Mouse (Mus musculus) cerebellum, adult 11 months (tissue): ENCODE measurements around the gene C1qtnf12.

Experiments used
- DNase-seq: peaks from one replicate; pipeline ENCODE4 v3.0.0; 2022

The C1qtnf12 gene

DNA sequence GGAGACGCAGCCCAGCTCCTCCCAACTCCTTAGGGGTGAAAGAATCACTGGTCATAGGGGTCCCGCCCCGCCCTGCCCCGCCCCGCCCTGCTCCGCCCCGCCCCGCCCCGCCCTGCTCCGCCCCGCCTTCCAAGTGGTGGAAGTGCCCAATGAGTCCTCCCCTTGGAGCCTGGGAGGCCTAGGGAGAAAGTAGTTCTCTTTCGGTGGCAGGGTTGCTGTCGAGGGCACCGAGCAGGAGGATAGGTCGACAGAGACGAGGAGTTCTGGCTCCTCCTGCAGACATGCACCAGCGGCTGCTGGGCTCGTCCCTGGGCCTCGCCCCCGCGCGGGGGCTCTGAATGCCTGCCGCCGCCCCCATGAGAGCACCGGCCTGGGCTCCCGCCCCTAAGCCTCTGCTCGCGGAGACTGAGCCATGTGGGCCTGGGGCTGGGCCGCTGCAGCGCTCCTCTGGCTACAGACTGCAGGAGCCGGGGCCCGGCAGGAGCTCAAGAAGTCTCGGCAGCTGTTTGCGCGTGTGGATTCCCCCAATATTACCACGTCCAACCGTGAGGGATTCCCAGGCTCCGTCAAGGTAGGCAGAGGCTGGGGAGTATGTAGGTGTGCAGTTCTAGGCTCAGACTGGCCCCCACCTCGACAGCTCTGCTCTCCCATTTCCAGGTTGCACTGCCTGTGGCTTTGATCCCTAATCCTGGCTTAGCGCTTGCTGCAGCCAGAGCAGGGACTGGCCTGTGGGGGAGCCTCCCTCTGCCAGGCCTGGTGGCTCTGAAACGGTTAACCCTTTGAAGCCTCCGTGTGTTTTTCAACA is at the start of gene C1qtnf12:
C1qtnf12 (plus strand) TSS at position 152 of the 805 bp plus-strand sequence.
- DNase-seq = no peak

DNA sequence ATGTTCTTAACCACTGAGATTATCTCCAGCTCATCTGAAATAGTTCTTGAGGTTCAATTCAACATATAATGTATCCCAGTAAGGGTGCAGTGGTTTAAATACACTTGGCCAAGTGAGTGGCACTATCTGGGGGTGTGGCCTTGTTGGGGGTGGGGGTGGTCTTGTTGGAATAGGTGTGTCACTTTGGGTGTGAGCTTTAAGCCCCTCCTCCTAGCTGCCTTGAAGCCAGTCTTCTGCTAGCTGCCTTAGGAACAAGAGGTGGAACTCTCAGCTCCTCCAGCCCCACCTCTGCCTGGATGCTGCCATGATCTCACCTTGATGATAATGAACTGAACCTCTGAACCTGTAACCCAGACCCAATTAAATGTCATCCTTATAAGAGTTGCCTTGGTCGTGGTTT is 30.1 kb upstream of the C1qtnf12 start:
- DNase-seq = no peak

DNA sequence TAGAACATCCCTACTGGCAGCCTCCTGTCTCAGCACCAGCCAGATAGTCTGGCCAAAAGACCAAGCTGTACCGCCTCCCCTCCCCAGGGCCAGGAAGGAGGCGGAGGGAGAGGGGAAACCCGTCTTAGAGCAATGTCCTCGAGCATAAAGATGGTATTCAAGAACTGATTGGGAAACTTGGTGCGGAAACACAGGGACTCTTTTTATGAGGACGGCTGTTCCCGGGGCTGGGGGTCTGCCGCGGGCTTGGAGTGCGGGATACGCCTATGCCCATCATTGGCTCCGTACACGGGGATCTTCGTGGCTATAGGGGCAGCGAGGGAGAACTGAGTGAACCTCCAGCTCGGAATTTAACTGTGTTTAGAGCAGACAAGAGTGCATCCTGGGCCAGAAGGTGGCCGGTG is 19.1 kb upstream of the C1qtnf12 start:
- DNase-seq = no peak

DNA sequence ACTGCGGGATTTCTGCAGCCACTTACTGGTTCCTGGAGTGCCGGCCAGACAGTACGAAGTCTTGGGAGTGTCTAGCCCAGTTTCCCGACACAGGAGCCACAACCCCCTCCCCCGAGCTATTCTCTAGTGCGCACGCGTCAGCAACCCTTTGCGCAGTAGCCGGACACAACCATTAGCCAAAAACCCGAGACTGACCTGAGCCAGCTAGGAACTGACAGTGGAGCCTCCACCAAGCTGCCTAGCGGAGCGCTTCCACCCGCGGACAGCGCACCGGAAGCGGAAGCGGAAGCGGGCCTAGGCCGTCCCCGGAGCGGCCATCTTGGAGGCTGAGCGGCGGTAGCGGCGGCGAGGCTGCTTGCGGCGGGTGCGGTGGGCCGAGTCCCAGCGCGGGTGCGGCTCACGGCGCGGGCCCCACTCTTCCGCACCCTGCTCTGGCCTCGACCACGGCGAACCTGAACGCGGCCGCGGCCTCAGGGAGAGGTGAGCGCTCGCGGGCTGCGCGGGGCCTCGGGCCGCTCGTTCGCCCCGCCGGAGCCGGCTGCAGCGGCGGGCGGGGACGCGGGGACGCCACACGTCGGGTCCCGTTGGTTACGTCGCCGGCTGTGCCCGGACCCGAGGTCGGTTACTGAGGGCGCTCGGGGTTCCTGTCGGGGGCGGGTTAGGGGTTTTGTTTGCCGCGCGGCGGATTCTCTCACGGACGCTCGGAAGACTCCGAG is 18.4 kb upstream of the C1qtnf12 start, which contains the start of gene Ube2j2:
Ube2j2 (plus strand) TSS at position 298 of the 716 bp plus-strand sequence.
- peak; percentile 97 for DNase-seq

DNA sequence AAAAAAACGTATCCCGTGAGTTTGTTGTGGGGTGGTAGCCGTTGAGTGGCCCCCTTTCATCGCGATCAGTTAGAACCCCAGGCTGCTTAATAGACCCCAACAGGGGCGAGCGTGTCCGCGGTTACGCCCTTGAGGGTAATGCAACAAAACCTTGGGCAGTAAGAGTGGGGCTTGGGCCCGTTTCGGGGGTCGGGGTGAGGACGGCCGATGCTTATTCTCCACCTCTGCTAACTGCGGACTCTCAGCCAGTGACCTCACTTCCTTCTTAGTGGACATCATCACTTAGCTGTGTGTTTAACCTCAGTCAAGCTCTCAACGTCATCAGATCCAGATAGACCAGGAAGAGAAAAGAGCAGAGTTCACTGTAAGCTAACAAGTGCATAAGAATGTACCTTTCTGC is 17.8 kb upstream of the C1qtnf12 start:
- no peak for DNase-seq

DNA sequence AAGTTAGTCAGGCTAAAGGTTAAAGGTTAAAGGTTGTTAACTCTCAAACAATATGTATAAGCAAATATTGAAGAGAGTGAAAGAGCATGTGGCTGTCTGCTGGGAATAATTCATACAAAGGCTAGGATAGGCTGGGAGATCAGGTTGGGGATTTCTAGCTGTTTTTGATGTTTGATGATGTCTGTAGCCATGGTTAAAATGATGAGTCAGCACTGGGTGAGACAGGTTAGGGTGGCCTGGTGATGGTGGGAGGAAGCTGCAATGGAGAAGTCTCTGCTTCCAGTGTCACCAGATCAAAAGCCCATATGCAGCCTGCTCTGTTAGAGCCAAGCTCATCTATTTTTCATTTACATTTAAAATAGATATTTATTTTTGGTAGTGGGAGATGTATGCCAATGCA is 15.0 kb upstream of the C1qtnf12 start:
- no peak for DNase-seq

DNA sequence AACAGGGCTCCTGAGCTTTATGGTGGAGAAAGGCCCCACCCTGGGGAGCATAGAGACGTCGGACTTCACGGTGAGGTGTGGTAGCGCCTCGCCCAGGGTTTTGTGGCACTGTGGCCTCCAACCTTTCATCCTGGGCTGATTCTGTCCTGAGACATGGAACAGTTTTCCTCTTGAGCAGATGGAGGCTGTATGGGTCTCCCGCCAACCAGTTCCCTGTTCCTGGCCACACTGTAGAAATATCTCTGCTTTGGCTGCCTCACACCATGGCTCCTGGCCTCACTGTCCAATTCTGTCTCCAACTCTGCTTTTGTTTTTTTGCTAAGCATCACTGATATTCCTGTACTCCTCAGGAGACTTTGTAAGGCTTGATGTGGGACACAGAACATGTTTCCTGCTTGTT is 6.6 kb upstream of the C1qtnf12 start:
- no peak for DNase-seq

DNA sequence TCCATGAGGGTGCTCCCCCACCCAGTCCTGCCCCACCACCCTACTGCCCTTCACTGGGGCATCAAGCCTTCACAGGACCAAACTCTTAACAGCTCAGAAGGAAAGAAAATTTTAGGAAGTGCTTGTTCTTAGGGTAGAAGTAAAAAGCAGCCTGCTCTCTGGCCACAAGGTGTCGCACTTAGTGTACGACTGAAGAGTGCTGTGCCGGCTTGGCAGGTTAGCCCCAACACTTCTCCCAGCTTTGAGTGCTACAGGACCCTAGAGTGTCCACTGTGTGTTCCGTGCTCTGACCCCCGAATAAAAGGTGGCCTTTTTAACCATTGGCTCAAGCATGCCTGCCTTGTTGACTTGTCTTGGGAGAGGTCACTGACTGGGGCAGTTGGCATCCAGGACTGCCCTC is 2.8 kb upstream of the C1qtnf12 start:
- peak; percentile 58 for DNase-seq

DNA sequence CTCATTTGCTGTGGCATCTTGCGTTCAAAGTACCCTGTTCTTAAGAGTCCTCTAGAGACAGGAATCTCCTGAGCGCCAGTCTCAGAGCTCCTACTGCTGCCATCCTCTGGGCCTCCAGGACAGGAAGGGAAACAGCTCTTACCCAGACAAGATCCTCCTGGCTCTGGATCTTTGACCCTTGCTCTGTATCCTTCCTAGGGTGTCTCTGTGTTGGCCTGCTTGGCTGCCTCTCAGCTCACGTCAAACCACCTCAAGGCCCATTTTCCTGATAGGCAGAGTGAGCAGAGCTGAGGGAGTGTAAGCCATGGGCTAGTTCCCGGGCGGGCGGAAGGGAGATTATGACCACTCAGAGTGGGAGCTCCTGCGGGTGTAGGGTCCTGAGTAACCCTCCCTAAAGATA is 988 bp downstream of the C1qtnf12 start:
- DNase-seq = no peak

DNA sequence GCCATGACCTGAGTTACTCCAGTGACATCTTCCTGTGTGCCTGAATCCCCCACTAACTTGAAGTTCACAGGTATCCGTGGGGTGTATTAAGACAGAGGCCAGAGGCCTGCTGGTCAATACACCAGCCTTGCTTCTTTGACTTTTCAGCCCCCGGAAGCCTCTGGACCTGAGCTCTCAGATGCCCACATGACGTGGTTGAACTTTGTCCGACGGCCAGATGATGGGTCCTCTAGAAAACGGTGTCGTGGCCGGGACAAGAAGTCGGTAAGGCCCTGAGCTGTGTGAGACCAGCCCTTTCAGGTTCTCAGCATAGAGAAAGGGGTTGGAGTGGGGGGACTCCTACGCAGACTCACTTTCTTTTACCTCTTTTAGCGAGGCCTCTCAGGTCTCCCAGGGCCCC is 2.3 kb downstream of the C1qtnf12 start:
- no peak for DNase-seq

DNA sequence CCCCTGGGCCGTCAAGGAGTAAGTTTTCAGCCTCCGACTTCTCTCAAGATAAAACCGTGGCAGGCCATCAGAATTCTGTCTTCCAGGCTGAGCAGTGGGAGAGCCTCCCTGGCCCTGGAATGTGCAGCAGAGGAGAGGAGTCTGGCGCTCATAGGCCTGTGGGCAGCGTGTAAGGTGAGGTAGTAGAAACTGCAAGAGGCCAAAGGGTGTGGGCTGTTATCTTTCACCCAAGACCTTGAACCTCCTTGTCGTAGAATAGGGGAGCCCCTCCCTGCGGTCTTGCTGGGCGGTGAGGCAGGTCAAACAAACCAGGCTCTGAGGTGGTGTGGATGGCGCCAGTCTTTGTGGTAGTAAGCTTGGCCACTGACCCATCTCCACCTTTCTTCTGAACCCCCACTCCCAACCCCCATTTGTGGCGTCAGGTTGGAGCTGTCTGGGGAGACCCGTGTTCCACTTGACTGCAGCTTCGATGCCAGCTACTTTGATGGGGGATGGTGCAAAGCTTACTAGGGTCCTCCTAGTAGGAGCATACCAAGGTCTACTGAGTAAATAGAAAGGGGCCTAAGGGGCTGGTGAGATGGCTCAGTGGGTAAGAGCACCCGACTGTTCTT is 7.0 kb downstream of the C1qtnf12 start:
- no peak for DNase-seq

DNA sequence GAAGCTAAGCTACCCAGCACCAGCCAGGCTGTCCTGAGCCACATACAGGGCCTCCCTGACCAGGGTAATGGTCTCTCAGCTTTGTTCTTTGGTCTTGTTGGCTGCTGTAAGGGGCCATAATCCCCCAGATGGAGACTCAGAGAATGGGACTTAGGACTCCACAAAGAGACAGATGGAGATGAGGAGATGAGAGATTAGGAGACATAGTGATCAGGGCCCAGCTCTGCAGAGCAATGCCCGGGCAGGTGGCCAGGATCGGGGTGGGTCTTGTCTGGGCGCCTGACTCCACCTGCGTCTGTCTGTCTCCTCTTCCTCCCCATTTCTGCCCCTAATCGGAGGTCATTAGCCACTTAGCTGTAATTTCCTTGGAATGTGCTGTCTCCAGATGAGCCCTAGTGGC is 8.2 kb downstream of the C1qtnf12 start:
- DNase-seq = no peak

DNA sequence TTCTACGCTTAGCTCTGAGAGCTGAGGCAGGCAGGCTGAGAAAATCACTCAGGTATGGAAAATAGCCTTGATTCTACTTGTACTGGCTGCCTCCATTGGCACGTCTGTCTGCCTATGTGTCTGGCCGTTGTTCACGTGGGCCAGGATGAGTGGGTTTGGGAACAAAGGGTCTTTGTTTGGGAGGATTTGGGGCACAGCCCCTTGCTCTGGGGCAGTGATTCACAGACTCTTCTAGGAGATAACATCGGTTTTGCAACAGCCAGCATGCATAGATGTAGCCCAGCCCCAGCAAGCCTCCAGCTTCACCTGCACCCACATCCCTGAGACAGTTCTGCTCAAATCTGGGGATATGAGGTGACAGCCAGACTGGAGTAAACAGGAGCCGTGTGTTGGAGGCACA is 10.5 kb downstream of the C1qtnf12 start:
- DNase-seq = no peak

DNA sequence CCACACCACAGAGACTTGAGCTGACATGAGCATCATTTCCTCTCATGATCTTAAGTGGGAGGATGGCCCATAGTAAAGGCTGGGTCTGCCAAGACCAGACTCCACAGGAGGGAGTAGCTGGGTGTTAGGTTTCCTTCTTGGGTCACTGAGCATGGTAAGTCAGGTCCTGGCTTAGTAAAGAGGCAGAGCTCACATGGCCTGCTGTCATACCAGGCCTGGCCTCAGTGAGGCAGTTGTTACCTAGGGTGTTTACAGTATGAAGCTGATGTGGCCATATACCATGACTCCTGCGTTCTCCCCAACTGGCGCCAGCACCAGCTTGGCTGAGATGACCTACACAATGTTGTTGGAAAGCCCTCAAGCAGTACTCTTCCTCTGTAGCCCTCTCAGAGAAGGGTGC is 11.1 kb downstream of the C1qtnf12 start:
- DNase-seq = no peak

DNA sequence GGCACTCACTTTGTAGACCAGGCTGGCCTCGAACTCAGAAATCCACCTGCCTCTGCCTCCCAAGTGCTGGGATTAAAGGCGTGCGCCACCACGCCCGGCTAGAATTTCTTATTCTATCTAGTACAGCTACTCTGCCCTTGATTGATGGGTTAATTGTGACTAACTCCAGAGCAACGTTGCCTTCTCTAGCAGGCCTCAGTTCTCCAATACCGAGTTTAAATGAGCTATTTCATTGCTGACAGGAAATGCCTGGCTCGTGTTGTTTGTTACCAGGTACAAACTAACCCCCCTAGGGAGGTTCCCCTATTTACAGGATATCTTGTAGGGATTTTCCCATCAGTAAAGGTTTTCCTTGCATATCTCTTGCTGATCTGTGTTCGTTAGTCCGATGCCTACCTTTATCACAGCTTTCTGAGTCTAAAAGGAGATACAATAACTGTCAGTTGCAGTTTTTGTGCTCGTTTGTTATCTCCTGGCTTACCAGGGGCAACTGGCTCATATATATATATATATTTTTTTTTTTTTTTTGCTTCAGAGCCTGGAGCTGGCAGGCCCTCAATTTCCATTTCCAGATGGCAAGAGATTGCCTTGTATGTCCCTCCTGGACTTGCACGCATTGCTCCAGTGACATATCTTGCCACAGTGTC is 19.4 kb downstream of the C1qtnf12 start:
- DNase-seq = no peak

DNA sequence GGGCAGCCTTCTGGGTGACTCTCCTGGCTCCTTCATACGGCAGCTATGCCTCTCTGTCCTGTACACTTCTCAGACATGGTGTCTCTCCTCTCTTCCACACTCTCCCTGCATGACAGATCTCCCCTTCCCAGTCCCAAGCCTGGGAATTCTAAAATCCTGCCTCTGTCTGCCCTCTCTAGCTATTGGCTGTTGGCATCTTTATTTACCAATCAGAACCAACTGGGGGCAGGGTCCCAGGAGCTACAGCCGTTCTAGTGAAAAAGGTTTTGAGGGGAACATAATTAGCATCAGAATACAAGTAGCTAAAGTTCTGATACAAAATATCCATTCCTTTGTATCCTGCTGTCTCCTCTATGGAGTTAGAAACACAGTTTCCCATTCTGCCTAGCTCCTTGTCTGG is 21.7 kb downstream of the C1qtnf12 start:
- DNase-seq = no peak

DNA sequence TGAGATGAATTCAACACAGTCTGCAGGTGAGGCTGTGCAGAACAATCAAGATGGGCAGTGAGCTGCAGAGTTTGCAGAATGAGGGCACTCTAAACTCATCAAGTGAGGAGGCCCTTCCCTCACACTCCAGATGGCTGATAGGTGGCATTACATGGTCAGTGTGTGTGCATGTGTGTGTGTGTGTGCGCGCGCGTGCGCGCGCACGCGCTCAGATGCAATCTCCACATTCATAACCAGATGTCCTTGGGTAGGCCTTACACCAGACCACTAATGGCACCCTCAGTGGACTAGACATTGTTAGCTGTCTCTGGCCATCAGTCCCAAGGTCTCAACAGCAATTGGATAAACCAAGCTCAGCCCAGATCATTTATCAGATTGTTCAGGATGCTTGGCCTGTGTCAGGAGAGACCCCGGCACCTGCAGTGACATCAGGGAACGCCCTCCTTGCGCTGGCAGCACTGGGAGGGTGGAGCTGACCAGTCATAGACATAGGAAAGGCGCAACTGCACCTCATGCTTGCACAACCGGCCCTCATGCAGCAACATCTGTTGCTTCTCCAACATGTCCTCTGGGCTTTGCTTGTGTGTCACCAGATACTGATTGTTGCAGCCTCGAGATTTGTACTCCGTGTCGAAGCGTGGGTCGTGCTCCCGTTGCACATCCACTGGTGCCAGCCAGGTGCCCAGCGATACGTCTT is 29.2 kb downstream of the C1qtnf12 start:
- DNase-seq = peak; percentile 61

DNA sequence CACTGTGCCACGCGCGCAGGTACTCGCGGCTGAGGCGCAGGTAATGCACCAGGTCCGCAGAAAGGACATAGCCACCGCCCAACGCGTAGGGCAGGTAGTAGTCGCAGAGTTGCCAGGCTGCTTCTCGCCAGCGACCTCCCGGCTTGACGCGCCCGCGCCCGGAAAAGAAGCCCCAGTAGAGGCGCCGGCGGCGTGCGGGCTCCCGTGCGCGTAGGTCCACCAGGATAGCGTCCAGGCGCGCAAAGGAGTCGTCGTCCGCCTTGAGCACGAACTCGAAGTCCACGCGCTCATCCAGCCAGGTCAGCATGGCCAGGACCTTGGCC is 29.8 kb downstream of the C1qtnf12 start:
- DNase-seq = no peak

DNA sequence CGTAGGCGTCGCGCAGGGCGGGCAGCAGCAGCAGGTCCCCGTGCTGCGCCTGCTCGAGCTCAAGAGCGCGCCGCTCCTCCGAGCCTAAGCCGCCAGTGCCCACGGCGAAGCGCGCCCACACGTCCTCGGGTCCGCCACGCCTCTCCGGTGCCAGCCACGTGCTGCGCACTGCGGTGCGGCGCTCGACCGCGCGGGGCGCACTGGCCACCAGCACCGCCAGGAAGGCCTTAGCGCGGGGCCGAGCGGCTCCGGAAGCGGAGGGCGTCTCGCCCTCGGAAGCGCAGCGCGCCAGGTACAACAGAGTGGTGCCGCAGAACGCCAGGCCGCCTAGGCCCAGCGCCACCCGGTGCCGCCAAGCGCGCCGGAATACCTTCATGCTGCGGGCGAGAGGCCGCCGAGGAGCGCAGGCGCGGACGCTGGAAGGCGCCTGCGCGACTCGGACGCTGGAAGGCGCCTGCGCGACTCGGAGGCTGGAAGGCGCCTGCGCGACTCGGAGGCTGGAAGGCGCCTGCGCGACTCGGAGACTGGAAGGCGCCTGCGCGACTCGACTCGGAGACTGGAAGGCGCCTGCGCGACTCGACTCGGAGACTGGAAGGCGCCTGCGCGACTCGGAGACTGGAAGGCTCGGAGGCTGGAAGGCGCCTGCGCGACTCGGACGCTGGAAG is 30.3 kb downstream of the C1qtnf12 start, which contains the start of the genes B3galt6 and Sdf4:
B3galt6 (minus strand) TSS at position 409 of the 665 bp plus-strand sequence.
Sdf4 (plus strand) TSS at position 632 of the 665 bp plus-strand sequence.
- peak; percentile 87 for DNase-seq

DNA sequence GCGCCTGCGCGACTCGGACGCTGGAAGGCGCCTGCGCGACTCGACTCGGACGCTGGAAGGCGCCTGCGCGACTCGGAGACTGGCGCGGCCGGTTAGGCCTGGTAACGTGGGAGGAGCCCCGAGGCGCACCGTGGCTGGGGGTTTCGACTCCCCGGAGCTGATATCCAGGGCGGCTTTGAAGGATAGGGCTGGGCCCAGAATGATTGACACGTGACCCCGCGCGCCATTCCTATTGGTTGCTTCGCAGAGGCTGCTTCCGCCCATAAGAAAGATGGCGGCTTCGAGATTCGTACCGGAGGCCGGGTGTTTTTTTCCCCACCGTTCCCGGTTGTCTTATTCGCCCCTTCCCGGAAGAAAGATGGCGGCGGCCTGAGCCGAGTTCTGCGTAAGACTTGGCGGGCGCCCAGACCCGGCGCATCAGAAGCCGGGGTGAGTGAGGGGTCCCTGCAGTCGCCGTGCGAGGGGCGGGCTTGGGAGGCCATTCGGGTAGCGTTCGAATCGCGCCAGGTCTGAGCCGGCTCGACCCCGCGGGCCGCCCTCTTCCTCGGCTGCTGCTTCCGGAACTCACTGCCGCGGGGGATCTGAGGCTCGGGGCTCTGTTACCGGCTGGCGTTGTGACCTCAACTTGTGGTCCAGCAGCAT is 30.9 kb downstream of the C1qtnf12 start:
- DNase-seq = peak; percentile 96

DNA sequence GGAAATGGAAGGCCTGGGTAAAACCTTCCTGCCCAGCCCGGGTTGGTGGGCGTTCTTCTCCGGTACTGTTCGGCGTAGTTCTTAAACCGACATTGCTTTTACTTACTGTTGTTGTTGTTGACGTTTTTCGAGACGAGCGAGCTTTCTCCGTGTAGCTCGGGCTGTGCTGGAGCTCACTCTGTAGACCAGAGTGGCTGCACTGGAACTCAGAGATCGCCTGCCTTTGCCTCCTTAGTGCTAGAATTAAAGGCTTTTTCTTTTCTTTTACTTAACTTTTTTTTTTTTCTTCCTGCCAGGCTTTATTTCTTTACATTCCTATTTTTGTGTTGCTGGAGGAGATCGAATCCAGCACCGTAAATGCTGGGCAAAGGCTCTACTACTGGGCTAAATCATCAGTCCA is 31.5 kb downstream of the C1qtnf12 start:
- DNase-seq = no peak

DNA sequence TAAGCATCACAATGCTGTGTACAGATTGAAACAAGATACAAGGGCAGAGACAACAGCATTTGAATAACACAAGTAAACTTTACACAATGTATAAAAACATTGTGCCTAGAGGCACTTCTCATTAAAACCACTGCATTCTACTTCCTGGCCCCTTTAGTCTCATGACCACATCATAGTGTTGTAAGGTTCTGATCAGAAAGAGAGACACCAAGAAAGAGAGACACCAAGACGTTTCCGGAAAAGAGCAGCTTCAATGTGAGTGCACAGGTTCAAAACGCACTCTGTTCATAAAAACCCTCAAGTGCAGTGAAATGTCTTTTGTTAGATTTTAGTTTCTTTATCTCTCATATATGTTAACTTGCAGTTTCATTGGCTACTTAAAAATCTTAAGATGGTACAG is 42.0 kb downstream of the C1qtnf12 start:
- no peak for DNase-seq
